Mouse (Mus musculus): ENCODE measurements at regions not wholly inside any gene's neighbourhood (a gene's known extent, or its start where the extent isn't known, plus 50 kb on each side); places are given as distances from the start of the nearest gene placed in this dataset.

GRCm38 (mm10) chr3:21497011-21497410 lies 579.4 kb upstream of the Tbl1xr1 start:
- TF ChIP-seq POLR2A (IDR thresholded peaks at IDR 0.05; ENCODE audit: extremely low read depth, insufficient read depth, low read length), result no peak
- no peak for TF ChIP-seq CTCF (IDR thresholded peaks at IDR 0.05; ENCODE audit: low read depth, low read length)
